Mouse (Mus musculus): Measurements from ENCODE around the gene Mast4. TPM values are rescaled to one million over a fixed set of nuclear protein-coding genes. Genes with fewer than 3 reads are reported as not detected.

The Mast4 gene
- total and polyA plus RNA-seq, 3 experiments, result 0.99 to 7.4 (median 6.1) TPM

DNA sequence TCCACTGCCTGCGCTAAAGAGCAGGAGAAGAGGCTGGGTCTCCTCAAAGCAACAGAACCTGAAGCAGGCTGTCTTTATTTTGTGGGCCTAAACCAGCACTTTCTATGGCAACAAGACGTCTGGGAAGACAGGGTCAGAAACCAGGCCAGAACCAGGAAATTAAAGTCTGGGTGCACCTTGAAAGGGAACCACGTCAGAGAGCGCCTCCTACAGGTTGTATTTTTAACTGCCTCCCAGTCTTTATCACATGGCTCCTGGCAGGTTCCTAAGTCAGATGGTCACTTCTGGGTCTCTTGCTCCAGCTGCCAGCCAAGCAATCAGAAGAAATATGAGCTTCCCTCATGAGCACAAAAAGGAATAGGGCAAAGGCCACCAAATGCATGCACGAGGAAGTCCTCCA, 304.9 kb downstream of the Mast4 start:
- Histone ChIP-seq H3K4me1 (ENCODE audit: control insufficient read depth in 1 of 2, insufficient read depth in 2 of 2) (no peaks in the 10 kb centered on the region), H3K9me3 (replicated peaks; ENCODE audit: low read length) (no peaks in the 10 kb centered on the region), H3K36me3 (replicated peaks in 1 of 2; ENCODE audit: control insufficient read depth in 1 of 2, insufficient read depth in 1 of 2, low read length in 1 of 2) (no peaks in the 10 kb centered on the region), H3K9ac (ENCODE audit: insufficient read depth, low read depth) (no peak overlapping the region), H3K4me2 (ENCODE audit: insufficient read depth, low read depth, poor library complexity, severe bottlenecking) (no peak overlapping the region), H3K4me3 (replicated peaks in 1 of 3; ENCODE audit: low read depth in 2 of 3, low read length in 2 of 3, poor library complexity in 1 of 3) (no peak overlapping the region), H3K79me2 (replicated peaks; ENCODE audit: control insufficient read depth, extremely low read depth, insufficient read depth, poor library complexity, severe bottlenecking) (no peaks in the 10 kb centered on the region), H3K27ac (ENCODE audit: insufficient read depth, low read depth) (no peak overlapping the region), H3K27me3 (replicated peaks) (no peaks in the 10 kb centered on the region)
- in situ Hi-C loops (cut with MboI; ENCODE audit: low pct_ligation_motif_present, low pct_unique_long_range_greater_than_20kb, low sequenced_read_pairs) (no loop called here), dilution Hi-C loops (cut with MboI; ENCODE audit: extremely low pct_ligation_motif_present, extremely low pct_unique_long_range_greater_than_20kb, low sequenced_read_pairs) (no loop called here)
- peak; percentile 35 for DNase-seq (ENCODE audit: extremely low read depth)
- TF ChIP-seq CHD1 (IDR thresholded peaks at IDR 0.05; ENCODE audit: low read depth, low read length), result no peak
- TF ChIP-seq NRF1 (IDR thresholded peaks at IDR 0.05; ENCODE audit: low read depth, low read length), result no peak
- no peak for TF ChIP-seq POLR2AphosphoS2 (IDR thresholded peaks at IDR 0.05; ENCODE audit: low read depth, low read length)
- TF ChIP-seq CTCF (conservative IDR thresholded peaks at IDR 0.05 in 1 of 2, IDR thresholded peaks at IDR 0.05 in 1 of 2; ENCODE audit: low read depth in 2 of 2, low read length in 2 of 2), result peak; percentile 61 to 66
- TF ChIP-seq USF2 (conservative IDR thresholded peaks at IDR 0.05; ENCODE audit: low read depth, low read length), result no peak
- TF ChIP-seq TBP (conservative IDR thresholded peaks at IDR 0.05; ENCODE audit: low read depth, low read length), result no peak
- TF ChIP-seq SMC3 (IDR thresholded peaks at IDR 0.05; ENCODE audit: low read depth, low read length), result peak; percentile 30
- no peak for TF ChIP-seq PAX5 (IDR thresholded peaks at IDR 0.05; ENCODE audit: low read length)
- no peak for TF ChIP-seq MAFK (IDR thresholded peaks at IDR 0.05; ENCODE audit: insufficient replicate concordance, low read length)
- no peak for TF ChIP-seq USF1 (IDR thresholded peaks at IDR 0.05; ENCODE audit: low read depth, low read length)
- TF ChIP-seq ETS1 (conservative IDR thresholded peaks at IDR 0.05; ENCODE audit: low read depth, low read length), result no peak
- peak; percentile 57 for TF ChIP-seq RAD21 (IDR thresholded peaks at IDR 0.05; ENCODE audit: low read depth, low read length)
- 0 out of 2 replicates have a peak, but pooled peaks have one; percentile 48 for TF ChIP-seq ELF1 (IDR thresholded peaks at IDR 0.05; ENCODE audit: low read depth, low read length)

DNA sequence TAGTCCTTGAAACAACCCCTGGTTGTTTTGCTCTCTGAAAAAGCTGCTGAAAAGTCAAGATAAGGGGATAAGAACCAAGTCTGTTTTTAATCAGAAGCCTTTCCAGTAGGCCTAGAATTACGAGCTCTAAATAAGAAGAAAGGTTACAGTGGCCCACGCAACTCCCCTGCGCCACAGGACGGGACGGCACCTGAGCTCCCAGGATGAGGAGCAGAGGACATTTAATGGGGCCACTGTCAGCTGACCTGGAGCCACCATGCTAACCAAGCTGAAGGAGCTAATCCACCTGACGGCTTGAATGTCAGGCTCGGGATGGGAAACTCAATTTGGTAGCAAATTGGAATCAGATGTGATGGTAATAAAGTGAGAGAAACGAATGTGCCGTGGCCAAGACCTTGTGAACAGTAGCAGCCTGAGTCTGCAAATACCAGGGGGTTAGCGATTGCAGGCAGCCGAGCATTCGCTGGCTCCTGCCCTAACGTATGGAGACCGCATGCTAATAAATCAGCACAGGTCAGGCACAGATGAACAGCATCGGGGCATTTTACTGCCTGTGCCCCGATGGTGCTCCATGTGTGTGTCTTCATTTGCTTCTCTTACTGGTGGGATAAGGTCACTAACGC, 306.7 kb downstream of the Mast4 start:
- in situ Hi-C loops (cut with MboI; ENCODE audit: low pct_ligation_motif_present, low pct_unique_long_range_greater_than_20kb, low sequenced_read_pairs) (no loop called here), dilution Hi-C loops (cut with MboI; ENCODE audit: extremely low pct_ligation_motif_present, extremely low pct_unique_long_range_greater_than_20kb, low sequenced_read_pairs) (no loop called here)
- no peaks in the 10 kb centered on the region for H3K36me3 ChIP-seq (replicated peaks in 1 of 2; ENCODE audit: control insufficient read depth in 1 of 2, insufficient read depth in 1 of 2, low read length in 1 of 2)
- no peaks in the 10 kb centered on the region for H3K9me3 ChIP-seq (replicated peaks; ENCODE audit: low read length)
- no peak overlapping the region for H3K4me3 ChIP-seq (replicated peaks in 1 of 3; ENCODE audit: low read depth in 2 of 3, low read length in 2 of 3, poor library complexity in 1 of 3)
- DNase-seq (ENCODE audit: extremely low read depth), result no peak
- H3K4me2 ChIP-seq (ENCODE audit: insufficient read depth, low read depth, poor library complexity, severe bottlenecking), result no peak overlapping the region
- H3K27me3 ChIP-seq (replicated peaks), result no peaks in the 10 kb centered on the region
- TF ChIP-seq USF1 (IDR thresholded peaks at IDR 0.05; ENCODE audit: low read depth, low read length), result no peak
- TF ChIP-seq JUN (IDR thresholded peaks at IDR 0.05; ENCODE audit: insufficient read depth, low read depth, low read length), result no peak
- TF ChIP-seq KAT2A (IDR thresholded peaks at IDR 0.05; ENCODE audit: insufficient replicate concordance, low read length), result no peak
- TF ChIP-seq POLR2AphosphoS2 (IDR thresholded peaks at IDR 0.05; ENCODE audit: low read depth, low read length), result no peak
- TF ChIP-seq MAFK (IDR thresholded peaks at IDR 0.05; ENCODE audit: insufficient replicate concordance, low read length), result no peak
- TF ChIP-seq CTCF (conservative IDR thresholded peaks at IDR 0.05 in 1 of 2, IDR thresholded peaks at IDR 0.05 in 1 of 2; ENCODE audit: low read depth in 2 of 2, low read length in 2 of 2), result no peak
- no peak for TF ChIP-seq CHD2 (IDR thresholded peaks at IDR 0.05; ENCODE audit: low read length)
- no peak for TF ChIP-seq ELF1 (IDR thresholded peaks at IDR 0.05; ENCODE audit: low read depth, low read length)
- TF ChIP-seq TBP (conservative IDR thresholded peaks at IDR 0.05; ENCODE audit: low read depth, low read length), result no peak
- no peak for TF ChIP-seq EP300 (IDR thresholded peaks at IDR 0.05; ENCODE audit: low read length)
- no peak for TF ChIP-seq RCOR1 (conservative IDR thresholded peaks at IDR 0.05; ENCODE audit: low read depth, low read length)
- no peak for TF ChIP-seq ZNF384 (IDR thresholded peaks at IDR 0.05; ENCODE audit: low read depth, low read length)
- no peak for TF ChIP-seq ZMIZ1 (IDR thresholded peaks at IDR 0.05; ENCODE audit: low read depth, low read length)
- no peak for TF ChIP-seq SIN3A (IDR thresholded peaks at IDR 0.05; ENCODE audit: low read length)
- no peak for TF ChIP-seq MYC (IDR thresholded peaks at IDR 0.05; ENCODE audit: low read depth, low read length)
- H3K9ac ChIP-seq (ENCODE audit: insufficient read depth, low read depth), result no peak overlapping the region
- H3K27ac ChIP-seq (ENCODE audit: insufficient read depth, low read depth), result no peak overlapping the region
- H3K79me2 ChIP-seq (replicated peaks; ENCODE audit: control insufficient read depth, extremely low read depth, insufficient read depth, poor library complexity, severe bottlenecking), result no peaks in the 10 kb centered on the region
- no peaks in the 10 kb centered on the region for H3K4me1 ChIP-seq (ENCODE audit: control insufficient read depth in 1 of 2, insufficient read depth in 2 of 2)

Data from CH12.LX (cell line).